Mouse (Mus musculus): ENCODE measurements at regions not wholly inside any gene's neighbourhood (a gene's known extent, or its start where the extent isn't known, plus 50 kb on each side); places are given as distances from the start of the nearest gene placed in this dataset.

DNA sequence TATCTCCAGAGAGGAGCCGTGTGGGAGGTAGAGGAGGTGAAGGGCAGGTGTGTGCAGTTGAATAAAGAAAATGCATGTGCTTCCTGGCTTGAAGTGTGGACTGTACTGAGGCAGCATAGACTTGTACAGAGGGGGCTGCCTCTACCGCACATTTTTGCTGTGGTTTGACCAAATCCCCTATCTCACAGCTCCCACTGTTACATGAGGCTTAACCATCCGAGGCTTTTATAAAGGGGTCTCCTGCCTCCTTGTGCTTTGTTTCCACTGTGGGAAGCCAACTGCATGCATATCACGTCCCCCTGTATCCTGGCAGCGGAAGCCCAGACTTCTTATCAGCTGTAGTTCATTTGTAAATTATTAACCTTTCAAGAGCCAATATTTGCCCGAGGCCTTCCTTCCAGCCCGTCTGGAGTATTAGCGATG is 53.6 kb upstream of the Camk1g start:
- no peak for TF ChIP-seq CTCF (IDR thresholded peaks at IDR 0.05; ENCODE audit: extremely low read depth, insufficient read depth, insufficient read length, insufficient replicate concordance)
- TF ChIP-seq POLR2A (IDR thresholded peaks at IDR 0.05; ENCODE audit: low read depth, low read length): no peak
